Mouse (Mus musculus) hindbrain, postnatal 0 days (tissue): ENCODE data around the gene Dscam. TPM values are rescaled to one million over a fixed set of nuclear protein-coding genes. Genes with fewer than 3 reads are reported as not detected.

ENCODE experiments used
- ATAC-seq: fragments of 200-750 bp; cut with Nextera tagmentation; 2 replicates; pipeline ENCODE4 v1.8.0; 2017; ENCODE audit warnings: mild to moderate bottlenecking, moderate TSS enrichment, moderate library complexity
- DNase-seq: peaks from one replicate; pipeline ENCODE4 v3.0.0-alpha.2; 2015; ENCODE audit warnings: low spot score
- H3K27ac ChIP-seq: fragments of 300-500 bp; sonication (generic); 2 replicates; pipeline ENCODE4 v1.5.1; 2014; ENCODE audit warnings: mild to moderate bottlenecking
- H3K27me3 ChIP-seq: fragments of 300-500 bp; sonication (generic); 2 replicates; pipeline ENCODE4 v1.6.1; 2014; ENCODE audit warnings: low read length, mixed read lengths; ENCODE audit not compliant: insufficient read depth
- H3K36me3 ChIP-seq: fragments of 300-500 bp; sonication (generic); 2 replicates; pipeline ENCODE4 v1.6.1; 2014; ENCODE audit warnings: low read length, mixed read lengths; ENCODE audit not compliant: insufficient read depth
- H3K4me1 ChIP-seq: fragments of 300-500 bp; sonication (generic); 2 replicates; pipeline ENCODE4 v1.6.1; 2014; ENCODE audit warnings: antibody characterized with exemption, low read length, mixed read lengths; ENCODE audit not compliant: insufficient read depth
- H3K4me2 ChIP-seq: fragments of 300-500 bp; sonication (generic); 2 replicates; pipeline ENCODE4 v1.6.1; 2014; ENCODE audit warnings: low read depth, mild to moderate bottlenecking, low read length, moderate library complexity, mixed read lengths
- H3K4me3 ChIP-seq: fragments of 300-500 bp; sonication (generic); 2 replicates; pipeline ENCODE4 v1.5.1; 2014; ENCODE audit warnings: low read length
- H3K9ac ChIP-seq: fragments of 300-500 bp; sonication (generic); replicated peaks from 2 replicates; pipeline ENCODE4 v1.6.1; 2014; ENCODE audit warnings: mild to moderate bottlenecking, low read length, moderate library complexity, mixed read lengths
- H3K9me3 ChIP-seq: fragments of 300-500 bp; sonication (generic); 2 replicates; pipeline ENCODE4 v1.6.1; 2016; ENCODE audit warnings: low read length, mixed read lengths
- CTCF ChIP-seq: IDR thresholded peaks from 2 replicates; pipeline ENCODE4 v1.5.1; 2016; ENCODE audit warnings: antibody characterized with exemption, control low read depth, low read depth
- WGBS: fragments of 180-500 bp; shearing (Covaris S2); extraction: QIAGEN DNeasy Blood & Tissue Kit; methylation state at CpG from one replicate; pipeline ENCODE4 v1.1.7; 2014; 5-methylcytosine and 5-hydroxymethylcytosine counted together
- polyA plus RNA-seq: library from polyadenylated mRNA; unstranded; fragments of >200 nt; fragmentation: Nextera tagmentation; extraction: Ambion mirVana; gene quantifications from 2 replicates; pipeline ENCODE4 v1.2.1, GENCODE M21; 2015
- total RNA-seq: library from RNA; depleted of rRNA; stranded (reverse); fragments of >200 nt; gene quantifications from 2 replicates; pipeline ENCODE4 v1.2.3, GENCODE M21; 2014

Gene Dscam
- total and polyA plus RNA-seq, 2 experiments from 2014 or later = 10.3 to 47.1 TPM

GRCm38 (mm10) chr16:96757588-96758313 is 412.8 kb downstream of the Dscam start:
- Histone ChIP-seq H3K27ac (peak overlapping the region; percentile 56), H3K4me3 (no peak overlapping the region), H3K9me3 (no peaks in the 10 kb centered on the region), H3K36me3 (no peaks in the 10 kb centered on the region), H3K27me3 (no peaks in the 10 kb centered on the region), H3K4me1 (peaks cover 19% of the 10 kb centered on the region), H3K4me2 (no peak overlapping the region), H3K9ac (no peak overlapping the region)
- ATAC-seq = peak; percentile 12; the same call in 1 of the 2 replicates
- TF ChIP-seq CTCF = peak; percentile 21; the same call in 1 of the 2 replicates
- 6% methylated on average over 9 of the region's 9 CpGs for WGBS
- DNase-seq = peak; percentile 23

GRCm38 (mm10) chr16:96756994-96757393 is 413.6 kb downstream of the Dscam start:
- ATAC-seq (peak; percentile 73), DNase-seq (peak; percentile 55)
- Histone ChIP-seq H3K27me3 (no peaks in the 10 kb centered on the region), H3K36me3 (no peaks in the 10 kb centered on the region), H3K27ac (peak overlapping the region; percentile 56; the same call in 1 of the 2 replicates), H3K4me3 (no peak overlapping the region), H3K4me2 (no peak overlapping the region), H3K9ac (0 out of 2 replicates have a peak overlapping the region, but pooled peaks have one; percentile 23), H3K9me3 (no peaks in the 10 kb centered on the region), H3K4me1 (peaks cover 19% of the 10 kb centered on the region)
- TF ChIP-seq CTCF = no peak
- WGBS = 10% methylated on average over 7 of the region's 7 CpGs

GRCm38 (mm10) chr16:96754971-96755504 is 415.5 kb downstream of the Dscam start:
- ATAC-seq (no peak), DNase-seq (no peak)
- Histone ChIP-seq H3K27ac (peak overlapping the region; percentile 32; the same call in 1 of the 2 replicates), H3K9ac (no peak overlapping the region), H3K4me3 (no peak overlapping the region), H3K9me3 (no peaks in the 10 kb centered on the region), H3K4me1 (peaks cover 19% of the 10 kb centered on the region), H3K27me3 (no peaks in the 10 kb centered on the region), H3K36me3 (no peaks in the 10 kb centered on the region), H3K4me2 (no peak overlapping the region)
- TF ChIP-seq CTCF = no peak
- 65% methylated on average over 6 of the region's 6 CpGs for WGBS

- ATAC-seq (no peak), DNase-seq (no peak)
- Histone ChIP-seq H3K4me3 (no peak overlapping the region), H3K4me1 (peaks cover 19% of the 10 kb centered on the region), H3K36me3 (no peaks in the 10 kb centered on the region), H3K27me3 (no peaks in the 10 kb centered on the region), H3K9me3 (no peaks in the 10 kb centered on the region), H3K27ac (peak overlapping the region; percentile 32; the same call in 1 of the 2 replicates), H3K9ac (no peak overlapping the region), H3K4me2 (no peak overlapping the region)
- no peak for TF ChIP-seq CTCF
- 37% methylated on average over 6 of the region's 6 CpGs for WGBS
Observed at GRCm38 (mm10) chr16:96754381-96754780, 416.2 kb downstream of the Dscam start.

- DNase-seq = peak; percentile 41
- TF ChIP-seq CTCF = no peak
- no peaks in the 10 kb centered on the region for H3K27me3 ChIP-seq
- peaks cover 17% of the 10 kb centered on the region for H3K4me1 ChIP-seq
- no peaks in the 10 kb centered on the region for H3K36me3 ChIP-seq
- H3K9ac ChIP-seq = no peak overlapping the region
- H3K4me3 ChIP-seq = no peak overlapping the region
- H3K4me2 ChIP-seq = no peak overlapping the region
- peak; percentile 68 for ATAC-seq
- H3K9me3 ChIP-seq = no peaks in the 10 kb centered on the region
- H3K27ac ChIP-seq = peak overlapping the region; percentile 32; the same call in 1 of the 2 replicates
- 20% methylated on average over 4 of the region's 4 CpGs for WGBS
Observed at GRCm38 (mm10) chr16:96753781-96754173, 416.8 kb downstream of the Dscam start.

GRCm38 (mm10) chr16:96753164-96753780 is 417.3 kb downstream of the Dscam start:
- DNase-seq (peak; percentile 49), ATAC-seq (peak; percentile 24; the same call in 1 of the 2 replicates)
- Histone ChIP-seq H3K4me2 (no peak overlapping the region), H3K9ac (no peak overlapping the region), H3K27ac (peak overlapping the region; percentile 32; the same call in 1 of the 2 replicates), H3K4me3 (no peak overlapping the region), H3K9me3 (no peaks in the 10 kb centered on the region), H3K4me1 (peaks cover 12% of the 10 kb centered on the region), H3K27me3 (no peaks in the 10 kb centered on the region), H3K36me3 (no peaks in the 10 kb centered on the region)
- peak; percentile 63 for TF ChIP-seq CTCF
- 65% methylated on average over 2 of the region's 2 CpGs for WGBS
